Mouse (Mus musculus) frontal cortex, adult (tissue): Measurements from ENCODE around the gene Ttyh1.
"Not testable (repeated sequence)": the region's sequence is repeated elsewhere in the genome, so short reads cannot be mapped to it uniquely, and the experiment has no call there.

ENCODE experiments used
- ATAC-seq: cut with Nextera tagmentation; 2 replicates; pipeline ENCODE4 v1.9.2; 2017; ENCODE audit warnings: mild to moderate bottlenecking, moderate library complexity, mixed read lengths; ENCODE audit not compliant: low TSS enrichment

The Ttyh1 gene

DNA sequence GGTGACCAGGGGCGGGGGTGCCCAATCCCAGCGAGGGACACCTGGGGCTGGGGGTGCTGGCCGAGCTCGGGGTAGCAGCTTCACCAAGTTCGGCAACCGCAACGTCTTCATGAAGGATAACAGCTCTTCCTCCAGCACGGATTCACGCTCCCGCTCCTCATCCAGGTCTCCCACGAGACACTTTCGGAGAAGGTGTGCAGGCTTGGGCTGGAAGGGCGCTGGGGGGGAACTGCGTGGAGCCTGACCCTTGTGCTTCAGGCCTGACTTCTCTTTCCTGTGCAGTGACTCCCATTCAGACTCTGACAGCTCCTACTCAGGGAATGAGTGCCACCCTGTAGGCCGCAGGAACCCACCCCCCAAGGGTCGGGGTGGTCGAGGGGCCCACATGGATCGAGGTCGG lies 24.3 kb downstream of the Ttyh1 start:
- ATAC-seq, result no peak

DNA sequence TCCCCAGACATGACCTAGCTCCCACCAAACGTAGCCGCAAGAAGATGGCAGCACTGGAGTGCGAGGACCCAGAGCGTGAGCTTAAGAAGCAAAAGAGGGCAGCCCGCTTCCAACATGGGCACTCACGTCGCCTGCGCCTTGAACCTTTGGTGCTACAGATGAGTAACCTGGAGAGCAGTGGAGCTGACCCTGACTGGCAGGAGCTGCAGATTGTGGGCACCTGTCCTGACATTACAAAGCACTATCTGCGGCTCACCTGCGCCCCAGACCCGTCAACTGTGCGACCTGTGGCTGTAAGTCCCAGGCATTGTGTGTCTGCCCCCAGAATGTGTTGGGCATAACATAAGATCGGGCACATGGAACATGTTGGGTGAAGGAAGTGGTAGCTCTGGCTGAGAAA lies 24.8 kb downstream of the Ttyh1 start:
- no peak for ATAC-seq

DNA sequence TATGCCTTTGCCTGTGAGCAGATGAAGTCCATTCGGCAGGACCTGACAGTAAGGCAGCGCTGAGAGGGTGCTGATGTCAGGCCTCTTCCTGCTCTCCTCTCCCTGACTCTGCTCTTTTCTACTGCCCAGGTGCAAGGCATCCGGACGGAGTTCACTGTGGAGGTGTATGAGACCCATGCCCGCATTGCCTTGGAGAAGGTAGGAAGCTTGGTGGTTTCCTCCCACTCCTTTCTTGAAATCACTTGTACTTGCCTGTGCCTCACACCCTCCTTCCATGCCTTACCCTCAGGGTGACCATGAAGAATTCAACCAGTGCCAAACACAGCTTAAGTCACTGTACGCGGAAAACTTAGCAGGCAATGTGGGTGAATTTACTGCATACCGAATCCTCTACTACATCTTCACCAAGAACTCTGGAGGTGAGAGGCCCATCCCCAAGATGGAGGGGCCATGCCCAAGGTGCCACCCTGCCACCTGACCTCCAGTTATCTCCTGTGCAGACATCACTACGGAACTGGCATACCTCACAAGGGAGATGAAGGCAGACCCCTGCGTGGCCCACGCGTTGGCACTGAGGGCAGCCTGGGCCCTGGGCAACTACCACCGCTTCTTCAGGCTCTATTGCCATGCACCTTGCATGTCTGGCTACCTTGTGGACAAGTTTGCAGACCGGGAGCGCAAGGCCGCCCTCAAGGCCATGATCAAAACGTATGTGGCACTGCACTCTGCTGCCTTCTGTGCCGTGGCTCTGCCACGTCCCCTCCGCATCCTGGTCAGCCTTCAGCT lies 25.8 kb downstream of the Ttyh1 start:
- ATAC-seq, result no peak

DNA sequence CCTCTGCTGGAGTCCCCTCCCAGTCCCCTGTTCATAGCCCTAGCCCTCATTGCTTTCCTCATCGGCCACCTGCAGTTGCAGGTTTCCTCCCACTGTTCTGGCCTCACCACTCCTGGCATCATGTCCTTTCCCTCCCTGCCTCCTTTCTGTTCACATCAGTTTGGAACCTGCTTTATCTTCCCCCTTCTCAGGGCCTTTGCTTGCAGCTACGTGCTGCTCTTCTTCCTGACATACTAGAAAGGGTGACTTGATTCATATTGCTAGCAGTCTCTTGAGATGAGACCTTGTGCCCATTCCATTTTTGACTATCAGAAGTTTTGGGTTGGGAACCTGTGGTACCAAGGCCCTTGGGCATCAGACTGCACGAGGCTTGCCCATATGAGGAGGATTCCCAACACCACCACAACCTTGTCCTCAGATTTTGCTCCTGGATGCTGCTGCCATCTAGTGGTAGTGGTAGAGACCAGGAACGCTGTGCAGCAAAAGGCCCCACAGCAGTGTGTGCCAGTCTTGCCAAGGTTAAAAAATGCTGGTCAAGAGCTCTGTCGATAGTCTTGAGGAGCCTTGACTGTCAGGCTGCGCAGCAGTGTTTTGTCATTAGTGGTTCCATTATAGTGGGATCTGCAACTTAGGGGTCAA lies 26.5 kb downstream of the Ttyh1 start:
- ATAC-seq, result no peak

DNA sequence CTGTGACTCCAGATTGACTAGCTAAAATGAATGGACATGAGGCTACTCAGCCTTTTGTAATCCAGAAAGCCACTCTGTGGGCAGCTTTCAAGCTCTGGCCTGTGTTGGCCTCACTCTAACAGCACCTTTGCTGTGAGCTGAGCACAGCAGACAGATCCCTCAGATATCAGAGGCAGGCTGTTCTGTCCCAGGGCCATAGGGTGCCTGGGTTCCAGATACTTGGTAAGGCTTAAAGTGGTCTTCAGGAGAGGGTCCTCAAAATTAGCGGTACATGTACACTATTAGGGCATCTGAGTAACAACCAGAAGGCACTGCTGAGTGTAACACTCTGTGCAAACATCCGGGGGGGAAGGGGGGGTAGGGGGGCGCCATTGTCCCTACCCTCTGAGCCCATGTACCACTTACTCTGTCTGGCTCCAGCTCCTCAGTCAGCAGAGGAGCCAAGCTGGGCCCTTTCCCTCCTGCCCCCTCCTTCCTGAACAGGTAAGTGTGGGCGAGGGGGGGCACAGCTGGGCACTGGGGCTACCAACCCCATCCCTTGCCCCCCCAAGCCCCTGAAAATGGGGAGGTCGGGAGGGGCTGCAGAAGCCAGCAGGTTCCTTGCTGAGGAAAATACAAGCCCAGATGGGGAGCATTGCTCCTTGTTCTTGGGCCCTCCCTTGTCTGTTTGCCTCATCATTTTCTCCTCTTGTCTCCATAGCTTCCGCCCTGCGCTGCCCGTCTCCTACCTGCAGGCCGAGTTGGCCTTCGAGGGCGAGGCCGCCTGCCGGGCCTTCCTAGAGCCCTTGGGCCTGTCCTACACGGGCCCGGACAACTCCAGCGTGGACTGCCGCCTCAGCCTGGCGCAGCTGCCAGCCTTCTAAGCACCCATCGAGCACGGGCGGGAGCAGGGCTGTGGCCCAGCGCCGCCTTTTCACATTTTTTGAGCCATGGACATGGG lies 27.3 kb downstream of the Ttyh1 start:
- ATAC-seq, result no peak

DNA sequence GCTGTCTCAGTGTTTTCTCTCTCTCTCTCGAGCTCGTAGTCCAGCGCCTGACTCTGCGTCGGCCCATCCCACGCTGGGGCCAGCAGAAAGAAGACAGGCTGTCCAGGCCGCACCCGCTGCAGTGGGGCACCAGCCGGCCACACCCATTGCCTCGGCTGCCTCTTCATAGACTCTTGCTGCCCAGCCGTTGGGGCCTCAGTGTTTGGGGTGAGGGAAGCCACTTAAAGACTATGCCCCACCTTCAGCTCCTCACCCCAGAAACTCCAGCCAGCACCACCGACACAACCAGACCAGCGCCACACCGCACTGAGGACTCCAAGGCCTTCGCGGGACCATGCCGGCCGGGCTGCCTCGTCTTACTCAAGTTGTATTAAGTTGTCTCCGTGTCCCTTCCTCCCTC lies 28.2 kb downstream of the Ttyh1 start:
- ATAC-seq, result no peak

DNA sequence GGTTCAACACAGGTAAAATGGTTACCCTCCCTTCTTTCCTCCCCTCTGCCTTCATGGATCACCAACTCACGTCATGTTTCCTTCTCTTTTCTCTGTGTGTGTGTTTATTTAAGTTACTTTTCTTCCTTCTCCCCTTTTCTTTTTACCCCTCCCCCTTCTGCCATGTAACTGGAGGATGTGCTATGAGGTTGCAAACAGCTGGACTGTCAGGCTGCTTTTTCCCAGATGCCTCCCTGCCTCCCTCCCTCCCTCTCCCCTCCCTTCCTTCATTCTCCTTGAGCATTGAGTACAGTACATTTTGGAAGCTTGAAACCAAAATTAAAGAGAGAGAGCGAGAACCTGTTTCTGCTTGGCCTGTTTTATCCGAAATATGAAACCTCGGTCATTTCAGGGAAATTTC lies 28.6 kb downstream of the Ttyh1 start:
- no peak for ATAC-seq

DNA sequence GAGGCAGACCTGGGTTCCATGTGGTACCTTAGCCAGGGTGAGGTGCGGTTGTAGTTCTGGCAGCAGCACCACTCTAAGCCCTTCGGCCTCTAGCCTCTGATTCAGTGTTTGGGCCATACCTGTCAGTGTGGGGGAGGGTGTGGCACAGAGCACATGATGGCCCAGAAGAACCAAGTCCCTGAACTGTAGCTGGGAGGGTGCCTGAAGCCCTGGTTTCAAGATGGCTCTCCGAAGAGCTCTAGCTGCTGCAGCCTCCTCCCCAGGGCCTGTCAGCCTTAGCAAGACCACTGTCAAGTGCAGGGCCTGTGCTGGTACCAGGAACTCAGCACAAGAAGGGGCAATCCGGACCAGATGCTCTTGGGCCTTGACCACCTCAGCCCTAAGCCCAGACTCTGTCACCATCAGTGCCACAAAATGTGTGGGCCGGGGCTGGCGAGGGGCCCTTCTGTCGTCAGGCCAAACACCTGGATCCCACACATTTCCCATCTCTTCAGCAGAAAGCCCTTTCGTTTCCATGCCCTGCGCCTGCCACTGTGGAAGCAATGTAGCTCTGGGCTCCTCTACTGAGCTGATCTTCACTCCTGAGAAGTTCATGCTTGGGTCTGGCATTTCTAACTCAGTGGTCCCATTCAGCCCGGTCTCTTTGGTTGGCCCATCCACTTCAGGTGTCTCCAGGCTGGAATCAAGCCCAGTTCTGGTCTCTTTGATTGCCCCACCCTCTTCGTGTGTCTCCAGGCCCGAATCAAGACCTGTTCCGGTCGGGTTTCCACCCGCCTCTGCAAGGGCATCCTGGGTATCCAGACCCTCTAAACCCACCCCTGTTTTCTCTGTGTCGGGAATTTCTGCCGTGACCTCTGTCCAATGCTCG lies 29.4 kb downstream of the Ttyh1 start:
- peak; percentile 3; the same call in 1 of the 2 replicates for ATAC-seq

DNA sequence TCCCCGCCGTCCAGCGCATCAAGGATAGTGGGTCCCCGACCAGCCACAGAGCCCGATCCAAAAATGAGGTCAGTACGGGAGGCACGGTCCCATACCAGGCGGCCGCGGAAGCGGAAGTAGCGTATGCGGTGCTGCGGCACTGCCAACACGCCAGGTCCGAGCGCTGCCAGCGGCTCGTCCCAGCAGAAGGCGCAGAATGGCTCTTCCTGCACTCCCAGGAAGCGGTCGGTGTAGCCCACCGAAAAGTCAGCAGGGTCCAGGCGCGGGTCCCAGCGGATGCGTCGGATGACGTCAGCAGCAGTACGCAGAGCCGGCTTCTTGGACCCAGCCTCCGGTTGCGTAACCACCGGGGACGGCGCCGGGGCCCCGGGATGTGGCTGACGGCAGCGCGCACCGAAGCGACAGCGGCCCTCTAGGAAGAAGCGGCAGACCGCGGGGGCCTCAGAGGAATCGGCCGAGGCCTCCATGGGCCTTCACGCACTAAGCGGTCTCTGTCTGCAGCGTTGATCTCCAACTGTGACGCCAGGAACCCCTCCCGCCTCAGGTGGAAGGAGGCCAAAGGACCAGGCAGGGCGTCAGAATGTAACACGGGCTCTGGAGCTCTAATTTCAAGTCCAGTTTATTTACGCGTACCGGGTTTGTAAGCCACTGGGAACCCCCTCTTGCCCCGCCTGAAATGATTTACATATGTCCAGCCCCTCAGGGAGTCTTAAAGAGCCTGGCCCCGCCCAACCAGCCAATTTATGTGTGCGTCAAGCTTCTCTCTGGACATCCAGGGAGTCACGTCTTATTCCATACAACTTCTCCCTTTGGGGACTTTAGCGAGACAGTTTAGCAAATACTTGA lies 30.2 kb downstream of the Ttyh1 start:
- peak; percentile 59 for ATAC-seq

DNA sequence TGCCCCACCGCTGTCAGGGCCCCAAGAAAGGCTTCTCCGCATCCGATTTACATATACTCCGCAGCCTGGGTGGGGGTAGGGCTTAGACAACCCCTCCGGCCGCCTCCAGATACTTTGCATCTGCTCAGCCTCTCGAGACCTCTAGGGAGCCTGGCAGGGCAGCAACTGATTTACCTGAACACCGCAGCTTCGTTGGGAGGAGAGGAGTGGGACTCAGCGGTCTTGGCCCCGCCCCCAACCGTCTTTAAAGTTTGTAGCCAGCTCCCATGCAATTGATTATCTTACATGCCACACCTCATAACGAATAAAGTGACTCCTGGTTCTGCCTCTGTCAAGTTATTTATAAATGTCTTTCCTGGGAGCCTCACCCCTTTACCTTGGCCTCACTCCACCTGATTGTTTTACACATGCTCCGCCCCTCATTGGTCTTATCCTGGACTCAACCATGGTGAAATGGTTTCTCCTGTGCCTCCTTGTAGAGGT lies 30.9 kb downstream of the Ttyh1 start, which contains the start of gene Leng9:
Leng9 (minus strand) TSS at position 316 of the 483 bp plus-strand sequence.
- no peak for ATAC-seq

DNA sequence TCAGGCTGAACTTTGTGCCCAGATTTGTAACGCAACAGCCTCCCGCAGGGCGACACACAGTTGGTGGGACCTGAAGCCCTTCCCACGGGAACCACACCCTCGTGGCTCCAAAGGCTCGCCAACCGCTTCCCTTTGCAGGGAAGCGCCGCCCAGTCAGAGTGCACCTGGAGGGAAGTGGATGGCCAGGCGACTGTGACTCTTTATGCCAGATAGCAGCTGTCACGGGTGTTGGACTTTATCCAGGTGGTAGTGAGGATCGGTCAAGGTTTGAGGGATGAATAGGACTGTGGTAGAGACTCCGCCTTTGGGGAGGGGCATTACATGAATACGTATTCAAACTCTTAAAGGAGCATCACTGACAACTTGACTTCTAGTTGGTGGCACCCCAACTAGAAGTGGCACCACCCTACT lies 31.6 kb downstream of the Ttyh1 start:
- peak; percentile 33; the same call in 1 of the 2 replicates for ATAC-seq

DNA sequence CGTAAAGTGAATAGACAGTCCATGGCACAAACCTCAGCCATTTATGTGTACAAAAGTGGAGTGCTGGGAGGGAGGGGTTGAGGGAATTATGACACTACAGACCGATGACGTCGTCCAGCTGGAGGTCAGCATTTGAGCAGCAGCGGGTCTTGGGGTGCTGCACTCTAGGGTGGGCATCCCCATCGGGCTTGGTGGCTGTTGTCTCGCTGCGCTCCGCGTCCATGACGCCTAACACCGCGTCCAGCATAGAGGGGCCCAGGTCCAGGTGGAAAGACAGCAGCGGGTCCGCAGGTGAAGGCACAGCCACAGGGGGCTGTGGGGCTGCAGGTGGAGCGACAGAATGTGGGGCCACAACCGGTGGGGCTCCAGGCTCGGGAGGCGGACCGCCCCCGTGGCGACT lies 32.0 kb downstream of the Ttyh1 start:
- no peak for ATAC-seq

DNA sequence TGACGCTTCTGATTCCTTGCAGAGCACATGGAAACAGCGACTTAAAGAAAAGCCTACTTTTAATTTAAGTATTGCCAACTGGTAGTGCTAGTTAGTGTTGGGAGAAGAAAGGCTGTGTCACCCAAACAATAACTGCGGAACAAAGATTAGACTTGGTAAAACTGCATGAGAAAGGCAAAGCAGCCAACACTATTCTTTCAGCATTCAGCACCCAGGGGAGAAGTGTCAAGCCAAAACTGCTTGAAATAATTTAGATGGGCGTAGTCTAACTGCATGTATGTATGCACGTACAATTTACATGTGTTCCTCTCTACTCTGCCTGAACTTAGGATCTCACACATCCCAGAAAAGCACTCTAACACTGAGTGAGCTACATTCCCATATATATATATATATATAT lies 35.1 kb downstream of the Ttyh1 start:
- ATAC-seq, result no peak

DNA sequence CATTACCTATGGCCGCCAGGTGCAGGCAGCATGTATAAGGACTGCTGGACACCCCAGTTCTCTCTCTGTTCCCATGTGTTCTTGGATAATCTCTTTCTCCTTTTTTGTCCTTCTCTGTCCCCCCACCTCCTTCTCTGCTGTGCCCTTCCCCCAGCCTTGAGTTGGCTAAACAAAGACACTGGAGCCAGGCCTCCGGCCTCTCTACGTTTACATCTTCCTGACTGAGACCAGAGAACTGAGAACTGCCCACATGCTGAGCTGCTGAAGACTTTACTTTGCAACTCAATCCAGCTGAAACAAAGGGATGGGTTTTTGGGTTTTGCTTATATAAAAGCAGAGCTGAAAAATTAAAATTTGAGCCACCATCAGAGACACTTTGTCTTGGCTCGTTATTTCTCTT lies 35.8 kb downstream of the Ttyh1 start:
- ATAC-seq, result no peak

DNA sequence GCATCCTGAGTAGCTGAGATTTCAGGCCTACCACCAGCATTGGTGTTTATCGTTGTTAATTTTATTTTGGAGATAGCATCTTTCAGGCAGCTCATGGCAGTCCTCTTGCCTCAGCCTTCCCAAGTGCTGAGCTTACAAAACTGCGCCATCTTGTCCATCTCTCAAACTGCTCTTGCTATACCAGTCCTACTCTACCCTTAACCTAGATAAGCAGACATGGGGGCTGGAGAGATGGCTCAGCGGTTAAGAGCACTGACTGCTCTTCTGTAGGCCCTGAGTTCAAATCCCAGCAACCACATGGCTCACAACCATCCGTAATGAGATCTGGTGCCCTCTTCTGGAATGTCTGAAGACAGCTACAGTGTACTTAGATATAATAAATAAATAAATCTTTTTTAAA lies 42.4 kb downstream of the Ttyh1 start:
- ATAC-seq, result not testable (repeated sequence)

DNA sequence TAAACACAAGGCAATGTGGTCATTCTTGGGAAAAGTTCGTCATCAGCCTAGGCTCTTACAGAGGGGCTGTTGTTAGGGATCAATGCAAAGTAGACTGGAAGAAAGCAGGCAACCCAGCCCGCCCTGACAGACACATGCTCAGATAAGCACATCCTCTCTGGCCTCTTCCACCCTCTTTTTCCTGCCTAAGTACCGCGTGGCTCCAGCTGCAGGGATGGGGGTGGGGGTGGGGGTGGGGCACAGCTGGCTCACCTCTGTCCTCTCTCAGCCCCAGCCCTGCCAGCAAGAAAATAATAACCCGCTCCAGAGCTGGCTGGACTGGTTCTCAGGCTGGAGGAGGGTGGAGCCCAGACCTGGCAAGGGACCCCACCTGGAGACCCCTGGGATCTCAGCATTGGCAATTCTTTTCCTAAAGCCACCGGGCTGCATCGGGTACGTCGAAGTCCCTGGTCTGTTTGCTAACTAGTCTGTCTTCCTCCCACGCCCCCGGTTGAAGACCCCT lies 44.4 kb downstream of the Ttyh1 start:
- ATAC-seq, result no peak

DNA sequence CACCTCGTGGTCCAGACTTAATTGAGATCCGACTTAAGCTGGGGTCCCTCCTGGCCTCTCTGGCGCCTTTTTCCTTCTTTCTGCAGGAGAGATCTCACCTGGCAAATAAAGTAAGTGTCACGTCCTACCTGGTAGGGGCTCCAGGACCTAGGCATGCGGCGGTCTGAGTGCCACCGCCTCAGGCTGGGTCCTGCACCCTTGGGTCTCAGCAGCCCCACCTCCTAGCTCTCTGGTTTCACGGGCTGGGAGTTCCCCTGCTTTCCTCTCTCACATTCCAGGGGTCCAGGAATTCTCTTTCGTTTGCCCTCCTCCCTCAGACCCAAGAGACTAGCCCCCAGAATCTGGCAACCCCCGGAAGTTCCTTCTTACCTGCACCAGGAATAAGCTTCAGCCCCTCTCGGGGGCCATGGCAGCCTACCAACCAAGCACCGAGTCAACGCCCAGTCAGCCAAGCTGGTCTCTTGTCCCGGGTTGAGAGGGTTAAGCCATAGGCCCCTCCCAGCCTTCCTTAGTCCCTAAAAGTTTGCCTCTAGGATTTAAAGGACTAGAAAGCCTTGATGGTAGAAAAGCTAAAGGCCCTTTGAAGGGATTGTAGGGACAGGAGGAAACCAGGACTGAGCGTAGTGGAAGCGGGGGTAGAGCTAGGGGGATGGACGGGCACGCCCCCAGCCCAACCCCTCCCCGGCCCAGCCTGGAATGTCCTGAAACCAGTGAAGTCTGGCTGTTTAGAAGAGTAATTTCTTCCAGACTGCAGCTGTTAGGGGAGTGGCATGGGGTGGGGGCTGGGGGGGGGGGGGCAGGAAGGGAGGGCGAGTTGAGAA lies 45.1 kb downstream of the Ttyh1 start, which contains the start of gene Cdc42ep5:
Cdc42ep5 (minus strand) TSS at position 771 of the 821 bp plus-strand sequence.
- ATAC-seq, result no peak

DNA sequence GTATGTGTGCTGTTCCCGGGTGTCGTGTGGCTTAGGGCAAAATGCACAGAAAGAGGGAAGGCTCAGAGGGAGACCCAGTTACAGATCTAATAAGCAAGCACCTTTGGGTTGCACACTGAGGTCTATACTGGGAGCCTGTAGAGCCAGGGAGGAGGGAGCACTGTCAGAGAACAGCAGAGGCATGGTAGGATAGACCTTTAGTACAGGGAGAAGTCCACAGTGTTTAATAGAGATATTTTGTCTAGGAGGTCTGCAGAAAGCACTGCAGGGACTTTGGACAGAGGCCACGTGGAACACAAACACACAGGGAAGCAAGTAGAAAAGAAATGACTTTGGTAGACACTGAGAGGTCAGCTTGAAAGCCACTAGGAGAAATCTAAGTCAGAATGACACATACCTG lies 46.1 kb downstream of the Ttyh1 start:
- no peak for ATAC-seq

DNA sequence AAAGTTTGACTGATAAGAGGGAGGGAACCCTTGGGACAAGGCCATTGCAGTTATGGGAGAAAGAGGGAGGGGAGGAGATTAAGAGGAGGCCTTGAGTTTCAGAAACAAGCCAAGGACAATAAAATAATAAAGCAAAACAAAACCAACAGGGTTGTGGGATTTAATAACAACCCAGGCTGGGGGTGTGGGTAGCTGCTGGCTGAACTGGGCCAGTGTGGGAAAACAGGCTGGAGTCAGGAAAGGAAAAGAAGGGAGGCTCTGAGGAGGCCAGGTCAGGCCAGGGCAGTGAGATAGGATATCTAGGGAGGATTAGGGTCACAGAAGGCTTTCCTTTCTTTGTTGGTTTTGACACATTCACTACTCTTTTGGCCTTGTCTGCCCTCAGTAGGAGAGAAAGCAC lies 47.9 kb downstream of the Ttyh1 start:
- ATAC-seq, result no peak
